Mouse (Mus musculus) lung, embryonic 15.5 days (tissue): Measurements from ENCODE around the gene Dmc1. TPM values are rescaled to one million over a fixed set of nuclear protein-coding genes. Genes with fewer than 3 reads are reported as not detected.

Source experiments
- microRNA-seq: library from miRNA; unstranded; fragments of <30 nt; microRNA quantifications from one replicate; pipeline ENCODE4, GENCODE M21; 2016
- polyA plus RNA-seq: library from polyadenylated mRNA; unstranded; fragments of >200 nt; fragmentation: Nextera tagmentation; extraction: Ambion mirVana; gene quantifications from 2 replicates; pipeline ENCODE4 v1.2.1, GENCODE M21; 2015

Gene Dmc1
- polyA plus RNA-seq, 1 experiment from 2014 or later, result 3.3 TPM

Small RNA genes lying within 50 kb of the gene (microRNA-seq; reads per million reads assigned to microRNA genes)
- not detected for gene Gm27903

Other genes with a start within 250 kb of the Dmc1 start
- gene Tmem184b, start 201.5 kb downstream of the Dmc1 start, polyA plus RNA-seq, result 76.4 and 76.5 TPM in 2 replicates
- 97.2 and 99.0 TPM in 2 replicates for gene Csnk1e, start 149.5 kb downstream of the Dmc1 start, polyA plus RNA-seq
- gene Kcnj4, start 99.9 kb downstream of the Dmc1 start, polyA plus RNA-seq, result 0.09 TPM in 1 of 2 replicates, not detected in the other
- 89.6 and 91.0 TPM in 2 replicates for gene Kdelr3, start 88.7 kb downstream of the Dmc1 start, polyA plus RNA-seq
- gene Ddx17, start 58.4 kb downstream of the Dmc1 start, polyA plus RNA-seq, result 48.3 and 53.9 TPM in 2 replicates
- 1.6 TPM in 2 replicates for gene Fam227a, start 53.8 kb upstream of the Dmc1 start, polyA plus RNA-seq
- gene Cby1, start 54.1 kb upstream of the Dmc1 start, polyA plus RNA-seq, result 63.9 and 65.6 TPM in 2 replicates
- gene Tomm22, start 65.8 kb upstream of the Dmc1 start, polyA plus RNA-seq, result 235 and 247 TPM in 2 replicates
- gene Josd1, start 82.8 kb upstream of the Dmc1 start, polyA plus RNA-seq, result 21.1 and 21.2 TPM in 2 replicates
- gene Gtpbp1, start 85.7 kb upstream of the Dmc1 start, polyA plus RNA-seq, result 34.4 and 35.1 TPM in 2 replicates
- gene Sun2, start 137.4 kb upstream of the Dmc1 start, polyA plus RNA-seq, result 8.6 and 10.1 TPM in 2 replicates
- 68.8 and 73.7 TPM in 2 replicates for gene Dnal4, start 172.7 kb upstream of the Dmc1 start, polyA plus RNA-seq
- gene Nptxr, start 199.7 kb upstream of the Dmc1 start, polyA plus RNA-seq, result 2.8 and 3.4 TPM in 2 replicates
- gene Npcd, start 229.1 kb upstream of the Dmc1 start, polyA plus RNA-seq, result 0.55 TPM in 1 of 2 replicates, not detected in the other
- gene Cbx6, start 229.6 kb upstream of the Dmc1 start, polyA plus RNA-seq, result 72.9 and 73.8 TPM in 2 replicates